Mouse (Mus musculus): ENCODE results near the gene Luc7l3.

Gene Luc7l3

DNA sequence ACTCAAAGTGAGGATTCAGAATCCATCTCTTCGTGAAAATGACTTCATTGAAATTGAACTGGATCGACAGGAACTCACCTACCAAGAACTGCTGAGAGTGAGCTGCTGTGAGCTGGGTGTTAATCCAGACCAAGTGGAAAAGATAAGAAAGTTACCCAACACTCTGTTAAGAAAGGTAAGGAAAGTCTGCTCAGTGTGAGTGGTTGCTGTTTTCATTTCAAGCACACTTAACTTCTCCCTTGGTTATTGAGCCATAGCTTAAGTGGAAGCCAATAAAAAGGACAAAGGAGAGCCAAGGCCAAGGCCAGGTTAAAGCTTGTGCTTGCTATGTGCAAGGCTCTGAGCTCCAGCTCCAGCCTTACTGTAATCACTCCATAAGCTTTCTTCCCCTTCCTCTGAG, 16.6 kb upstream of the Luc7l3 start:
- DNase-seq (ENCODE audit: low spot score in 2 of 2): no peak

DNA sequence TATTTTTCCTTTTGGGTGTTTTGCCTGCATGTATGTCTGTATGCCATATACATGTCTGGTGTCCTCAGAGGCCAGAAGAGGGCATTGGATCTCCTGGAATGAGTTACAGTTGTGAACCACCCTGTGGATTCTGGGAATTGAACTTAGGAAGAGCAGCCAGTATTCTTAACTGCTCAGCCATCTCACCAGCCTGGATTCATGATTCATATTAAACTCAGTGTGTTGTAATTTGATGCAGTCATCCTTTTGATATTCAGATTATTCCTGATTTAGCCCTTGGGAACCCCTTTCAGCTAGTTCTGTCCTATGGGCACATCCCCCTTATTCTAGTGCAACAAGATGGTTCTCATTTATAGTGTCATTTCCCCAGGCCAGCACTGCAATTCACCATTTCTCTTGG, 14.8 kb upstream of the Luc7l3 start:
- no peak for DNase-seq (ENCODE audit: low spot score in 2 of 2)

DNA sequence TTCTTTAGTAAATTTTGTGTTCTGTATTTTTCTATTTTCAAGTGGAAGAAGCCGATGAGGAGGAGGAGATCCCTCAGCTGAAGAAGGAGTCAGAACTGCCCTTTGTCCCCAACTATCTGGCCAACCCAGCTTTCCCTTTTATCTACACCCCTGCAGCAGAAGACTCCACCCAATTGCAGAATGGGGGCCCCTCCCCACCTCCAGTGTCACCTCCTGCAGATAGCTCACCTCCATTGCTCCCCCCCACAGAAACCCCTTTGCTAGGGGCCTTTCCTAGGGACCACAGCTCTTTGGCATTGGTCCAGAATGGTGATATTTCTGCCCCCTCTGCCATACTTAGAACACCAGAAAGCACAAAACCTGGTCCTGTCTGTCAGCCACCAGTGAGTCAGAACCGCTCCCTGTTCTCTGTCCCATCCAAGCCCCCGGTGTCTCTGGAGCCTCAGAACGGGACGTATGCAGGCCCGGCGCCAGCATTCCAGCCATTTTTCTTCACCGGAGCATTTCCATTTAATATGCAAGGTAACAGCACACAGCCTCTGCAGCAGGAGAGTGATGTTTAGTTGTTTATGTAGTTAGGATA, 12.7 kb upstream of the Luc7l3 start:
- DNase-seq (ENCODE audit: low spot score in 2 of 2): no peak

DNA sequence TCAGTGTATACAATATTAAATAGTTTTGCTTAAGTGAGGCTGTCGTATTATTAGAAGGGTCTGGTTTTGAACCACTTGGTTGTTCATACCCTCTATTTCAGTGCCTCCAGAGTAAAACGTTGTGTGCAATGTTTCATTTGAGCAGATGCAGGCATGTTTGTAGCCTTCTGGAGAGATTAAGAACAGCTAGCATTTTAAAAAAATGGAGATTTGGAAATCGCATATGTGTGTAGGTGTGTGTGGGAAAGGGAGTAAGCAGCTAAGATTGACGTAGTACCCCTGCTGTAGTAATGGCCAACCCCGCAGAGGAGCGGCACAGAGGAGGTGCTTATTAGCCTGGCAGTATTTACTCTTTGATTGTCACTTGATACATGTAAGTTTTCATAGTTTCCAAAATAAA, 10.9 kb upstream of the Luc7l3 start:
- DNase-seq (ENCODE audit: low spot score in 2 of 2): no peak

DNA sequence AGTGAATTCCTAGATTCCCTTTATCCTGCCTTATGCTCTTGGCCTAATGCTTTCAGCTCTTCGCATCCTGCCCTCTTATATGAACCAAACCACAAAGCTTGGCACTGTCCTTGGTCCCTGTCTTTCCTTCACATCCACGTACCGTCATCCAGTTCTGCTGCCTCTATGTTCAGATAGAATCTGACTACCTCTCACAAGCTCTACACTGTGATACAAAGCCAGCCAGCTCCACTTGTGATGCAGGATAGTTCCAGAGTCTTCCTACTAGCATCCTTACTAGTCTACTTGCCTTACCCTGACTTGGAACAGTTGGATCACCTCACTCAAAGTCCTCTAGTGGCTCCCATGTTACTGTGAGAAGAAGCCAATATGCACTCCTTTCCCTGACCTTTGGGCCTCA, 8.4 kb upstream of the Luc7l3 start:
- DNase-seq (ENCODE audit: low spot score in 2 of 2): no peak

DNA sequence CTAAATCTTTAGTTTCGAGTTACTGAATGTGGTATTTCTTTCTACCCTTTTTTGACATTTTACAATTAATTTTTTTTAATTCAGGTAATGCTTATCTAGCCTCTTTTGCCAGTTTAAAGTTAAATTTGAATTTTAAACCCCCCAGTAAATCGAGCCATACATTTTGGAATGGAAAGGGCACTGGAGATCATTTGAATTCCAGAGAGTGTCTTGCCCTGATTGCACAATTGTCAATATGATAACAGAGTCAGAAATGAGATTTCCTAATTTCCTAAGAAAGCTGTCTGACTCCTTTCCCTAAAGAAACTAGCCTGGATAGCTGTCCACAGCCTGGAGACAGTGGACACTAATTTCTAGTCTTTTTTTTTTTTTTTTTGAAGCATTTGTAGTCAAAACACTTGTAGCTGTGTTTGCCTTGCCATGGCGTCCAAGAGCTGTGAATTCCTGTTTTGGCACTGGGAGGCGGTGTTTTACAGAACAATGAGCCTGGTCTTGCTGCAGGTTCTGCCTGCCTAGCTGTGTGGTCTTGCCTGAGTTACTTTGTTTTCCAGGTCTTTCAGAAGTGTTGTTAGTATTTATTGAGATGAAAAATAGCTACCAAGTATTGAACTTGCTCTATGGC, 7.6 kb upstream of the Luc7l3 start:
- DNase-seq (ENCODE audit: low spot score in 2 of 2): peak; percentile 16 to 29

DNA sequence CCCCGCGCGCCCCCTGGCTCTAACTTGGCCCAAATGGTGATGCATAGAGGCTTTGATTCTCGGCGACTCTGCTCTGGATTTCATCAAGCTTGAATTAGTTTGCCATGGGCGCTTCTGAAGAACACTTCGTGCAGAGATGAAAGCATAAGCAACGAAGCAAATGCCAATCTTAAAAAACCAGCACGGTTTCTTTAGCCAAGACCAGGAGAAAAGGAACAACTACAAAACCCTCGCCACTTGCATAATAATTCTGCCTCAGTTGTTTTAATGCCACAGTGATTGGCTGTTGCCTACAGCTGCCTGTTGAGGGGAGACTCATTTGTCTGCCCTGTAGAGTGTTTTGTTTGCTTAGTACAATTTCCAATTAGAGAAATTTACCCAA, 6.8 kb upstream of the Luc7l3 start:
- no peak for DNase-seq (ENCODE audit: low spot score in 2 of 2)

DNA sequence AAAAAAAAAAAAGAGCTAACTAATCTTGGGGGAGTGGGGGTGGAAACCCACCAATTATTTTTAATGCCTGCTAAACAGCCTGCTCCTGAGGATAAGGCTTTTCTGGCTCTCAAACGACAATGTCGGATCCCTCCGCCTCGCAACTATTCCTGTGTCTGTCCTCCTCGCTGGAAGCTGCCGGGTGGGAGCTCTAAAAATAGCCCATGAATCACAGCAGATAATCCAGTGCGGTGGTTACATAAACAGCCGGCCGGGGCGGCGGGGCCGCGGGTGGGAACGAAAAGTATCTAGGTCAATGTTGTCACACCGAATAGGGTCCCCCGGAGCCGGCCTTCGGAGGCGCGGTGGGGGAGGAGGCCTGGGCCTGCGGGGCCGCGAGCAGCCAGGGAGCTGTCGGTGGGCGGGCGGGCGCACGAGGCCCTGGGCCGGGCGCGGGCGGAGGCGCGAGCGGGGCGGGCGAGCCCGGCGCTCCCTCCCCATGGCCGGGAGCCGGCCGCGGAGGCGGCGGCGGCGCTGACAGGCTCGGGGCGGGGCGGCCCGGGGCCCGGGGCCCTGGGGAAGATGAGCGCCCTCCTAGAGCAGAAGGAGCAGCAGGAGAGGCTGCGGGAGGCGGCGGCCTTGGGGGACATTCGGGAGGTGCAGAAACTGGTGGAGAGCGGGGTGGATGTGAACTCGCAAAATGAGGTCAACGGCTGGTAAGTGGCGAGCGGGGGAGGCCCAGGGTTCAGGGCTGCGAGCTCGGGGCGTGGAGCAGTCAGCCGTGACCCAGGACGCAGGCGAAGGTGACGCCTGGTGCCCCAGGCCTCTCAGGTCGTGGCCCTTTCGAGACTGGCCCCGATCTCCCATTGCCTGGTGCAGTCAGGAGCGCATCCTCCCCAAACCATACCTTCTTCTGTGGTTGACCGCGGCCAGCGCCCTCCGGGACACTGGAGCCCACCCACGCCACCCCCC, 6.2 kb upstream of the Luc7l3 start, which contains the start of gene Ankrd40:
Gene Ankrd40, plus strand, starts transcription at position 309 of the 951 bp plus-strand sequence.
- peak; percentile 82 to 89 for DNase-seq (ENCODE audit: low spot score in 2 of 2)

DNA sequence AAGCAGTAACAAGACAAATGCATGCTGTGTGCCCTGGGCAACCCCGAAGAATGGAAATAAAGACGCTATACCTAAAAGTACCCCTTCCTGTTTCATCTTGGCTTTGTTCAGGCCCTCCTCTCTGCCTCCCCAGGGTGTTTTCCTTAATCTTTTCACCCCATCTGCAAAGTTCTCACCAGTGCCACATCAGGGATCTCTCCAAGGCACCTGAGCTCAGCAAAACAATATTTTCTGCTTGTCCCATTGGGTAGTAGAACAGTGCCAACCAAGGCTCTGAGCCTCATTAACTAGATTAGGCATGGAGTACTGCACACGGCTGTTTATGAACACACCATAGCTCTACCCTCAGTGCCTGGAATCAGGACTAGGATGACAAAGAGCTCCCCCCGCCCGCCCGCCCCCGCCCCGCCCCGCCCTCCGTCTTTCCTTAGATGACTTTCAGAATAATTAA, 5.2 kb upstream of the Luc7l3 start:
- no peak for DNase-seq (ENCODE audit: low spot score in 2 of 2)

DNA sequence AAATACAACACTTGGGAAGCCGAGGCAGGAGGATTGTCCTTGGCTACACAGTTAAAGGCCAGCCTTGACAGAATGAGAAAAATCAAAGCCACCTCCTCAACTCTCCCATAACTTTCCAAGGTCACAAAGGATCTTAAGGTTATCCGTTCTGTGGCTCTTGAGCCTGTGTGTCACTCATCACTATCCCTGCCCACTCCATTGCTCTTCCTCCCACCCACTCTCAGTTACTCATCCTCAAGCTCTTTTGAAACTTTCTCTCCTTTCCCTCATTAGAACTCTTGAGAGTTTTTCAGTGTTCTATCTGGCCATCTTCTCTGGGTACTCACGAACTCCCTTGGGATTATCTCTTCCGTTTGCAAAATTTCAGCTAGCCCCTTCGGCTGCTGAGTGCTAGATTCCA, 2.8 kb upstream of the Luc7l3 start:
- no peak for DNase-seq (ENCODE audit: low spot score in 2 of 2)

DNA sequence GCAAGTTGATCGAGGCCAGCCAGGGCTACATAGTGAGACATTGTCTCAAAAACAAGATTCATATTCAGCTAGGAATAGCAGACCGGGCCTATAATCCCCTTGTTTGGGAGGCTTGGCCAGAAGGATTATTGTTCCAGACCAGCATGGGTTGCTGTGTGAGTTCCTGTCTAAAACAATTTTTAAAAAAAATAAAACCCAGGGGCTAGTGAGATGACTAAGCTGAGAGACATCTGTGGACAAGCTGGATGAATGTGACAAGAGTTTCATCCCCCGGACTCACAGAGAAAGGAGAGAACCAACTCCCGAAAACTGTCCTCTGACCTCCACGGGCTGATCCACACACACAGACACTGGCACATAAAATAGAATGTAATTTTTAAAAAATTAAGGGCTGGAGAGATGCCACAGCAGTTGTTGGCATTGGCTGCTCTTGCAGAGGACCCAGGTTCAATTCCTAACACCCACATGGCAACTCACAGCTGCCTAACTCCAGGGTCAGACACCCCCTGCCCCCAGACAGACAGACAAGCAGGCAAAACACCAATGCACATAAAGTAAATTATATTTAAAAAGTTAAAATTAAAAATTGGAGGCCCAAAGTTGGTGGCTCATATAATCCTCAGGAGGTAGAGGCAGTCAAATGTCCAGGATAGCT, 1.6 kb upstream of the Luc7l3 start:
- DNase-seq (ENCODE audit: low spot score in 2 of 2): no peak

DNA sequence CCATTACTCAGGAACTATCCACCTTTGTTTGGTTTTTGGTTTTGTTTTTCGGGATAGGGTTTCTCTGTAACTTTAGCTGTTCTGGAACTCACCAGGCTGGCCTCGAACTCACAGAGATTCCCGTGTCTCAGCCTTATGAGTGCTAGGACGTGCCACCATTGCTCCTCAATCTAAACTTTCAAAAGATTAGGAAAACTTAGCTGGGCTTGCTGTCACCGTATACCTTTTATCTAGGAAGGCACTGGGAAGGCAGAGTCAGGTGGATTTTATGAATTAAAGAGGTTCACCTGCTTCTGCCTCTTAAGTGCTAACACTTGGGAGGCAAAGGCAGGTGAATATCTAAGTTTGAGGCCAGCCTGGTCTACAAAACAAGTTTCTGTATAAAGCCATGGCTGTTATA, 848 bp upstream of the Luc7l3 start:
- DNase-seq (ENCODE audit: low spot score in 2 of 2): no peak

DNA sequence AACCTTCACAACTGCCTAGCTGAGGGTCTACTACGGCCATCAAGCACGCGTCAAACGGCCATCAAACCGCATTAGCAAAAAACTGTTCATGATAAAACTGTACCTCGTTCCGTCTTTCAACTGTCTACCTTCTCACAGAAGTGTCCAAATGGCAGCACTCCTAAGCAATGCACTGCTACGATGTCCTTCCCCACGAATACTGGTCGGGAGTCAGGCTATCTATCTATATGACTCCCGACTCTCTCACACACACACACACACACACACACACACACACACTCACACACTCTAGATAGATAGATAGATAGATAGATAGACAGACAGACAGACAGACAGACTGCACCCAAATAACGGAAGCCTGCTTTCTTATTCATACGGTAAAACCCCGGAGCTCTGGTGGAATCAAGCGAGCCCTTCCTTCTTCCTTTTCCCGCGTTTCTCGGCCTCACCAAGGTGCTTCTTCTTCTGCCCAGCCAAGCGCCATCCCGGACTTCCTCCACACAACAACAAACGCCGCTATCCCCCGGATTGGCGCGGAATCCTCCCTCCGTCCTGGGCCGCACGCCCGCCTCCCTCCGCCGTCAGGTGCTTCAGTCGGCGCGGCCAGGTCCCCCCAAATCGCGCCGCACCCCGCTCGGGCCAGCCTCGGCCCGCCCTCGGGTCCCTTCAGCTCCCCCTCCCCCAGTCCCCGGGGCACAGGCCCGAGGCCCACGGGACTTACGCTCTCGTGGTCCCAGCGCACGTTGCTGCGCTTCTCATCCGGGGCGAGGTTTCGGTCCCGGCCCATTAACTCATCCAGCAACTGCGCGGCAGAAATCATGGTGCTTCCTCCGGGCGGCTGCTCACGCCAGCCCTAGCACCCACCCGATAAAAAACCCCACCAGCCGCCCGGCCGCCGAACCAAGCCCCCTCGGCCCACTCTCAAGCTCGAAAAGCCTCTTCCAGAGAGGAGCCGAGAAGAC, 538 bp downstream of the Luc7l3 start:
- no peak for DNase-seq (ENCODE audit: low spot score in 2 of 2)

DNA sequence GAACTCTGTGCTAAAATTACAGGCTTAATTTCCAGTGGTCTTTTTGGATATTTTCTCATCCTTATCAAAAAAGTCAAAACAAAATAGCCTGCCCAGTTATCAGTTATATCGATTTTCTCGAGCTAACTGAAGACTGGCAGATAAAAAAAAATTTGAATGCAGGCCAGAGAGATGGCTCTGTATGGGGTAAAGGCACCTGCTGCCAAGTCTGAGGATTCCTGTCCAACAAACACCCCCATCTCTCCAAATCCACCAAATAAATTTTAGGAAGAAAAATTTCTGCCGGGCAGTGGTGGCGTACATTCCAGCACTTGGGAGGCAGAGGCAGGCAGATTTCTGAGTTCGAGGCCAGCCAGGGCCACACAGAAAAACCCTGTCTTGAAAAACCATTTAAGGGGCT, 3.7 kb downstream of the Luc7l3 start:
- no peak for DNase-seq (ENCODE audit: low spot score in 2 of 2)

DNA sequence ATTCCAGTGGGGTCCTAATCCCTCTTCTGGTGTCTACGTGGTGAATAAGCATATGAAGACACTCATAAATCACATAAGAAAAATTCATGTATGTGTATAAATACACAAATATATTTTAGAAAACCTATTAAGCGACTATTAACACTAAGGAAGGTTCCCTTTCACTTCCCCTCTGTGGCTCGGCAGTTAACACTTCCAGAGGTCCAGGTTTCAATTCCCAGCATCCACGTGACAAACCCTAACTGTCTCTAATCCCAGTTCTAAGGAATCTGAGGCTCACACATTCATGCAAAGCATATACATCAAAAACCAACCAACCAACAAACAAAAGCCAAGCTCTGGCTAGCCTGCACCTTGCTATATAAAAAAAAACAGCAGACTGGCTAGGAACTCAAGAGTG, 4.3 kb downstream of the Luc7l3 start:
- no peak for DNase-seq (ENCODE audit: low spot score in 2 of 2)

DNA sequence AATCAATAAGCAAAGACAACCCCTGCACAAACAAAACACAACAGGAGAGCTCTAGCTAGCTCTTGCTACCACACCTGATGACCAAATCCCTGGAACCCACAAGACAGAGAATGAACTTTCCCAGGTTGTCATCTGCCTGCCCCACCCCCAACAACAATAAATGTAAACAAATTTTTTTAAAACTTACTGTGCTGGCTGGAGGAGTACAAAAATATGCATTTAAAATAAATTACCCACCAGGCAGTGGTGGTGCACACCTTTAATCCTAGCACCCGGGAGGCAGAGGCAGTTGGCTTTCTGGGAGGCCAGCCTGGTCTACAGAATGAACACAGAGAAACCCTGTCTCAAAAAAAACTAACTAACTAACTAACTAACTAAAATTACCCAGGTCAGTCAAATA, 4.8 kb downstream of the Luc7l3 start:
- no peak for DNase-seq (ENCODE audit: low spot score in 2 of 2)

DNA sequence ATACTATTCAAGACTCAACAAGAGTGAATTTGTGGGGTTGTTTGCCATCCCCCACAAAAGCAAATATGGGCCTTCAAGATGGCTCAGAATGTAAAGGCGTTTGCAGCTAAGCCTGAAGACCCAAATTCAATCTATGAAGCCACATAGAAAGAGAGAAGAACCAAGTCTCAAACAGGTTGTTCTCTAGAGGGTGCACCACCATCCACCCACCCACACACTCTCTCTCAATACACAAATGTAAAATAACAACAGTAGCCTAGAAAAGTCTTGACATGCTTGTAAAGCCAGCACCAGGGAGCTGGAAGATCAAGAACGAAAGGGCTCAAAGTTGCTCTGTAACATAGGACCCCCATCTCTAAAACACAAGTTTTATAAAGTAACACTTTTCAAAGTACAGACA, 5.3 kb downstream of the Luc7l3 start:
- no peak for DNase-seq (ENCODE audit: low spot score in 2 of 2)

DNA sequence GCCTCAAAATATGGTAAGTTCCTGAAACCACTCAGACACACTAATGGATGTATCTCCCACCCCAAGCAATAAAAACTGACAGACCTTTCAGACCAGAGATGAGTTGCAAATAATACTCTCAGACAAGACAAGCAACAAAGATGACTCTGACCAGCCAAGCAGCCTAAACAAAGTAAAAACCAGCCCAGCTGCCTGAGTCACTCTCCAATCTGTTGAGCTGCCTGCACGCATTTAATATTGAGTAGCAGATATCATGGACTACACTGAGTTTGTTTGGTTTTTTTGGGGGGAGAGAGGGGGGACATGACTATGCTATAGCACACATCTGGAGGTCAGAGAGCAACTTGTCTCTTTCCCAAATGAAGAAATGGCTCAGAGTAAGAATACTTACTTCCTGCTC, 6.5 kb downstream of the Luc7l3 start:
- DNase-seq (ENCODE audit: low spot score in 2 of 2): no peak

DNA sequence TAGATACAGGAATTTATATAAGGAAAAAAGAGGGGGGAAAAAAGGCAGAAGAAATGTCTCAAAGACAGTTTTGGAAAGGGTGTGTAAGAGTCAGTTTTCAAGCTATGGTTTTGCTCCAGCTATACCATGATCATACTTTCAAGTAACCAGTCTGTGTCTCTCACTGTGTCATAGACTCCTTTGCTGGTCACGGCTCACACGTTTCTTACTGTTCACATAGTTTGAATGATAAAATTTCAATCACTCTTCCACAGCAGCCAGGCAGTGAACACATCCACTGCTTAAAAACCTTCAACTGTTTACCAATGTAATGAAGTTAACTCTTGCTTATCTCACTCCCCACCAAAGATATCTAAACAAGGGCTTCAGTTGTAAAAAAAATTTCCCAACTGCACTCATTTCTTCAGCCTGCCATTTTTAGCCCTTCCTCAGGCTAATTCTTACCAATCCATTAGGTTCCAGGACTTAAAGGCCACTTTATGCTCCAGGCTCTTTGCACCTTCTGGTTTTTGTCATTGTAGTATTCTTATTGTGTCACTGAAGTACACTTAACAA, 7.6 kb downstream of the Luc7l3 start:
- no peak for DNase-seq (ENCODE audit: low spot score in 2 of 2)

DNA sequence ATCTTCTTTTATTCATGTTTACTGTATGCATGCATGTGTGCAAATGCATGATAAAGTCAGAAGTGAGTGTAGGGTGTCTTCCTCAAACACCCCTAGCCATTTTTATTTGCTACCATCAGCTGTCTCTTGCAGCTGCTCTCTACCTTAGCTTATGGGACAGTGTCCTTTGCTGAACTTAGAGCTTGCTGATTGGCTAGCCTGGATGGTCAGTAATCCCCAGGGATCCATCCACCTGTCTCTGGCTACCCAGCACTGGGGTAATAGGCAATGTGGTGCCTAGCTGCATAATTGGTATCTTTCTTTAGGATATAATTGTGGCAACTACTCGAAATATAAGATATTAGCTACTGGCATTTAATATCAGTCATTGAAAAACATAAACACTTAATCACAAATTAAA, 9.1 kb downstream of the Luc7l3 start:
- no peak for DNase-seq (ENCODE audit: low spot score in 2 of 2)
